Mouse (Mus musculus) stomach, embryonic 14.5 days (tissue): ENCODE measurements around the gene Top2b. TPM values are rescaled to one million over a fixed set of nuclear protein-coding genes. Genes with fewer than 3 reads are reported as not detected.

Experiments
- ATAC-seq: fragments of 200-750 bp; cut with Nextera tagmentation; 2 replicates; pipeline ENCODE4 v1.8.0; 2017; ENCODE audit warnings: low read depth, moderate TSS enrichment; ENCODE audit not compliant: insufficient number of reproducible peaks, insufficient read depth, low FRiP score
- H3K27ac ChIP-seq: fragments of 300-500 bp; sonication (generic); 2 replicates; pipeline ENCODE4 v1.5.1; 2014; ENCODE audit warnings: mild to moderate bottlenecking, low read length, moderate library complexity, mixed read lengths
- H3K27me3 ChIP-seq: fragments of 300-500 bp; sonication (generic); 2 replicates; pipeline ENCODE4 v1.6.1; 2014; ENCODE audit warnings: low read length, control low read depth, mixed read lengths; ENCODE audit not compliant: control insufficient read depth, insufficient read depth
- H3K36me3 ChIP-seq: fragments of 300-500 bp; sonication (generic); 2 replicates; pipeline ENCODE4 v1.6.1; 2014; ENCODE audit warnings: mild to moderate bottlenecking, control low read depth, low read length, moderate library complexity, mixed read lengths; ENCODE audit not compliant: control insufficient read depth, insufficient read depth
- H3K4me1 ChIP-seq: fragments of 300-500 bp; sonication (generic); 2 replicates; pipeline ENCODE4 v1.6.1; 2014; ENCODE audit warnings: low read length, control low read depth, mixed read lengths; ENCODE audit not compliant: control insufficient read depth, insufficient read depth
- H3K4me2 ChIP-seq: fragments of 300-500 bp; sonication (generic); replicated peaks from 2 replicates; pipeline ENCODE4 v1.6.1; 2014; ENCODE audit warnings: low read depth, low read length, control low read depth
- H3K4me3 ChIP-seq: fragments of 300-500 bp; sonication (generic); 2 replicates; pipeline ENCODE4 v1.5.1; 2014; ENCODE audit warnings: low read depth, low read length, control low read depth
- H3K9ac ChIP-seq: fragments of 300-500 bp; sonication (generic); replicated peaks from 2 replicates; pipeline ENCODE4 v1.6.1; 2014; ENCODE audit warnings: low read depth, mild to moderate bottlenecking, control low read depth, low read length, moderate library complexity, mixed read lengths
- H3K9me3 ChIP-seq: fragments of 300-500 bp; sonication (generic); 2 replicates; pipeline ENCODE4 v1.6.1; 2016; ENCODE audit warnings: low read depth, low read length, control low read depth; ENCODE audit not compliant: control insufficient read depth
- WGBS: fragments of 180-500 bp; shearing (Covaris S2); extraction: QIAGEN DNeasy Blood & Tissue Kit; methylation state at CpG from one replicate; pipeline ENCODE4 v1.1.7; 2014; 5-methylcytosine and 5-hydroxymethylcytosine counted together
- polyA plus RNA-seq: library from polyadenylated mRNA; unstranded; fragments of >200 nt; fragmentation: Nextera tagmentation; extraction: Ambion mirVana; gene quantifications from 2 replicates; pipeline ENCODE4 v1.2.1, GENCODE M21; 2014

The Top2b gene
- polyA plus RNA-seq = 64.4 and 81.7 TPM in 2 replicates

DNA sequence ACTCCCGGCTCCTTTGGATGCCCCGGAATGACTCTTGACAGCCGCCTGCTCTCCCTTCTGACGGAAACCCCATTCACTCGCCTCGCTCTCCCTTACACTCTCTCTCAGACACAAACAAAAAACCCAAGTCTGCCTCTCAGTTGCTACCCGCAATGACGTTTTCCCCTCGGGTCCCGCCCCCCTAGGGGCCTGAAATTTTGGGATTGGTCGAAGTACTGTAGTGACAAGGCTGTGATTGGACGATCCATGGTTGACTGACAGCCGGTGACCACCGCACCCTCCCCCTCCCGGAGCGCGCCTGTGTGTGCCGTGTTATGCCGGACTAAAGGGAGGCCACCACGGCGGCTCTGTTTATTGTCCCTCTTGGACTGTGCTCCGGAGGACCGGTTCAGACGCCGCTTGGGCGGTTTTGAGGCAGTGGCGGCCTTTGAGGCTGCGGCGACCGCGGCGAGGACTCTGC, at the start of gene Top2b:
TSS of gene Top2b (plus strand) at position 302 of the 460 bp plus-strand sequence.
- H3K4me3 ChIP-seq = peak within 1 kb of the TSS; percentile 84
- H3K27me3 ChIP-seq = no peaks in the 10 kb centered on the region
- no peaks in the 10 kb centered on the region for H3K36me3 ChIP-seq
- peak within 1 kb of the TSS; percentile 88 for H3K9ac ChIP-seq
- H3K27ac ChIP-seq = peak within 1 kb of the TSS; percentile 97
- under 1% methylated on average over 32 of the region's 32 CpGs for WGBS
- no peaks in the 10 kb centered on the region for H3K9me3 ChIP-seq
- peak within 1 kb of the TSS; percentile 77 for H3K4me2 ChIP-seq
- ATAC-seq = peak; percentile 99
- H3K4me1 ChIP-seq = peaks cover 9% of the 10 kb centered on the region; the same call in 1 of the 2 replicates

DNA sequence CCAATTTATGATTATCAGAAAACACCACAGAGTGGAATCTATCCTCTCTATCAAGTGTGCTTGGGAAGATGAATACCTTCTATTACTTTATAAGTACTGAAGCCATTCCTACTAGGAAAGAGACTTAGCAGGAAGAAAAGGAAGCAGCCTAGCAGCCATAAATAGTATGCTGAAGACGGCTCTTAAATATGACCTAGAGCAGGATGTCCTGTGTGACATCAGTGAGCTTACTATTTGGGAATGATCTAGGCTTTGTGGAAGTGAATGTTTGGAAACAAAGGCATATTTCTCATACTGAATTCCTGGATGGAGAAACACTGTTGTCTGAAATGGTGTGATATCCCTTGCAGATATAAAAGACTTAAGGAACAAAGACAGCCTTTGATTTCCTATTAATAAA, 48.3 kb upstream of the Top2b start:
- no peak overlapping the region for H3K9ac ChIP-seq
- no peak overlapping the region for H3K27ac ChIP-seq
- H3K36me3 ChIP-seq = no peaks in the 10 kb centered on the region
- H3K27me3 ChIP-seq = no peaks in the 10 kb centered on the region
- no peak overlapping the region for H3K4me2 ChIP-seq
- no peak overlapping the region for H3K4me3 ChIP-seq
- H3K4me1 ChIP-seq = no peaks in the 10 kb centered on the region
- ATAC-seq = no peak
- H3K9me3 ChIP-seq = no peaks in the 10 kb centered on the region
- WGBS = 61% methylated on average over 1 of the region's 1 CpGs

DNA sequence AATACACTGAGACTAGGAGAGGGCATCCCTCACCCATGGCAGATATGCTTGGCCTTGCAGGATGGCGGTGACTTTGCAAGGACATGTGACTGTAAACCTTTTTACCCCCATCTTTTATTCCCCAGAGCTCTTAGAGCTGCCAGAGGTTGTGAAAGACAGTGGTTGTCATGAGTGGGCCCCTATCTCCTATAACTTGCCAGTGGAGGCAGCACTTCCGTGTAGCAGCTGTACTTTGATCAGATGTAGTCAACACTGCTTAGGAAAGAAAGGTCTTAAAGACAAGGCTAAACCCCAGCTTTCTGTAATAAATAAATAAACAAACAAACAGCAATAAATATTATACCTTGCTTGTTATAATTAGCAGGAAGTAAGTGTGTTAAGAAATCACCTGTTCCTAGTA, 45.2 kb upstream of the Top2b start:
- Histone ChIP-seq H3K9me3 (no peaks in the 10 kb centered on the region), H3K4me1 (no peaks in the 10 kb centered on the region), H3K4me2 (no peak overlapping the region), H3K27me3 (no peaks in the 10 kb centered on the region), H3K27ac (no peak overlapping the region), H3K4me3 (no peak overlapping the region), H3K36me3 (no peaks in the 10 kb centered on the region), H3K9ac (no peak overlapping the region)
- 84% methylated on average over 2 of the region's 2 CpGs for WGBS
- ATAC-seq = no peak

DNA sequence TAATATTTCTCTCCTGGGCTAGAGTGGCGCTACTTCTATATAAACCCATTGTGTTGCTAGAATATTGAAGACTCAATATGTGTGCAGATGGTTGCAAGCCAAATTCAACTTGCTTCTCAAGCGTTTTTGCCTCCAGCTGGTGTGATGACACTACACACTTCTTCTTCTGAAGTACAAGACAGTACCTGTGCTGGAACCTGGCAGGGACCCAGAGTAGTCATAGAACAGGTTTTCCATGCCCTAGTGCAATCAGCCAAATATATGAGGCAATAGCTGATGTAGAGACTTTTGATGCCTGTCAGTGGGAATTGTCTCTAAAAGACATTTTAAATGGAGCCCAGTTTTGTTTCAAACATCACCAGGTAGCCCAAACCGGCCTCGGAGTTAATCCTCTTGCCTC, 40.6 kb upstream of the Top2b start:
- Histone ChIP-seq H3K27me3 (no peaks in the 10 kb centered on the region), H3K4me2 (no peak overlapping the region), H3K4me1 (0 out of 2 replicates have a peak, but pooled peaks cover 4% of the 10 kb centered on the region), H3K9ac (no peak overlapping the region), H3K4me3 (no peak overlapping the region), H3K27ac (no peak overlapping the region), H3K36me3 (no peaks in the 10 kb centered on the region), H3K9me3 (no peaks in the 10 kb centered on the region)
- WGBS = 79% methylated on average over 4 of the region's 4 CpGs
- ATAC-seq = no peak

- no peak for ATAC-seq
- Histone ChIP-seq H3K4me3 (no peak overlapping the region), H3K9ac (no peak overlapping the region), H3K27me3 (no peaks in the 10 kb centered on the region), H3K4me2 (no peak overlapping the region), H3K9me3 (no peaks in the 10 kb centered on the region), H3K27ac (no peak overlapping the region), H3K4me1 (0 out of 2 replicates have a peak, but pooled peaks cover 4% of the 10 kb centered on the region), H3K36me3 (no peaks in the 10 kb centered on the region)
- WGBS = 43% methylated on average over 1 of the region's 1 CpGs
These were observed 39.8 kb upstream of the Top2b start for GRCm38 (mm10) chr14:16325208-16325607.

DNA sequence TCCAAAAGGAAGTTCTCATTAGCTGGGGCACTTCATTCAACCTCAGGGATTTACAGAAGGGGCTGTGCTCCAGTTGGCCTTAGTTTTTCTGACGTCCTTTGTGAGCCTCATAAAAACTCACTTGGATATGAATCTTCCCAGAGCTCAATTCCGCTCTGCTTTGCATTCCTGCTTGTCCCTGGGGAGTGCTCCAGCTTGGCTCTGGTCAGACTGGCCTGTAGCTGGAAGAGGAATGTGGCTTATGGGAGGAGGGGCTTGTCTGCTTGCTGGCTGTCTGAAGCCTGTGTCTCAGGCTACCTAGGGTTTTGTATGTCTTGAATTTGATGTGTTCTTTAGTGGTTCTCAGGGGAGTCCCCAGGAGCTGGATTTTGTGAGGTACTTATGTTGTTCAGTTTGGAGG, 36.4 kb upstream of the Top2b start:
- Histone ChIP-seq H3K36me3 (no peaks in the 10 kb centered on the region), H3K4me1 (0 out of 2 replicates have a peak, but pooled peaks cover 4% of the 10 kb centered on the region), H3K9ac (no peak overlapping the region), H3K27ac (peak overlapping the region; percentile 35), H3K27me3 (no peaks in the 10 kb centered on the region), H3K4me3 (no peak overlapping the region), H3K4me2 (no peak overlapping the region), H3K9me3 (no peaks in the 10 kb centered on the region)
- ATAC-seq = peak; percentile 81; the same call in 1 of the 2 replicates
- 11% methylated on average over 2 of the region's 2 CpGs for WGBS

DNA sequence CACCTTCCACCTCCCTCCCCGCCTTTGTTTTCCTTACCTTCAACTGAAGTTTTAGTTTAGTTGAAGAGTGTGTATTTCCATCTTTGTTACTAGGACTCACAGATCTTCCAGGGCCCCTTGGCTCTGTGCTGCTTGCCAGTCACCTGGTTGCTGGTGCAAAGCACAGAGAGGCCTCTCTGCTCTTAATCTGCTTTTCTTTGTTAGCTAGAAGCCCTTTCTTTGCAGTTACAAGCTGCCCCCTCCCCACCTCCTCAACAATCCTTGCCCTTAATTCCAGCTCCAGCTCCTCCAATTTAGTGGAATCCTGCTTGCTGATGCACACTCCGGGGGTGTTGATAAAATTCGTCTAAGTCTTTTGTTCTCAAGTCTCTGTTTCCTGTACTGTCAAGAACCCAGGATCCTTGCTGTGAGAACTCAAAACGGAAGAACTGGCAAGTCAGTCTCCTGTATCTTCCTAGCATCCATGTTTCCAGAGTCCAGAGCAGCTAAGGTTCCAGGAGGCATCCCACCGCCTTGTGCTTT, 36.0 kb upstream of the Top2b start:
- Histone ChIP-seq H3K4me3 (no peak overlapping the region), H3K36me3 (no peaks in the 10 kb centered on the region), H3K9ac (no peak overlapping the region), H3K27ac (peak overlapping the region; percentile 35; the same call in 1 of the 2 replicates), H3K9me3 (no peaks in the 10 kb centered on the region), H3K27me3 (no peaks in the 10 kb centered on the region), H3K4me2 (no peak overlapping the region), H3K4me1 (0 out of 2 replicates have a peak, but pooled peaks cover 4% of the 10 kb centered on the region)
- ATAC-seq = no peak
- 43% methylated on average over 5 of the region's 5 CpGs for WGBS

- 59% methylated on average over 3 of the region's 3 CpGs for WGBS
- no peak overlapping the region for H3K4me2 ChIP-seq
- no peak overlapping the region for H3K27ac ChIP-seq
These were observed 35.2 kb upstream of the Top2b start for GRCm38 (mm10) chr14:16329756-16330155.

GRCm38 (mm10) chr14:16334260-16334659, 30.7 kb upstream of the Top2b start:
- H3K4me2 ChIP-seq = no peak overlapping the region
- no peaks in the 10 kb centered on the region for H3K9me3 ChIP-seq
- H3K9ac ChIP-seq = no peak overlapping the region
- H3K27ac ChIP-seq = no peak overlapping the region
- H3K27me3 ChIP-seq = no peaks in the 10 kb centered on the region
- WGBS = 86% methylated on average over 3 of the region's 3 CpGs
- H3K36me3 ChIP-seq = no peaks in the 10 kb centered on the region
- H3K4me3 ChIP-seq = no peak overlapping the region
- no peak for ATAC-seq
- 0 out of 2 replicates have a peak, but pooled peaks cover 2% of the 10 kb centered on the region for H3K4me1 ChIP-seq

More at GRCm38 (mm10) chr14:16329756-16330155, 35.2 kb upstream of the Top2b start:
- H3K4me3 ChIP-seq = no peak overlapping the region
- no peaks in the 10 kb centered on the region for H3K27me3 ChIP-seq
- no peak for ATAC-seq
- 0 out of 2 replicates have a peak, but pooled peaks cover 4% of the 10 kb centered on the region for H3K4me1 ChIP-seq
- H3K9ac ChIP-seq = no peak overlapping the region
- H3K9me3 ChIP-seq = no peaks in the 10 kb centered on the region
- H3K36me3 ChIP-seq = no peaks in the 10 kb centered on the region
